Mouse (Mus musculus): Measurements from ENCODE around the gene Zbtb16. TPM values are rescaled to one million over a fixed set of nuclear protein-coding genes. Genes with fewer than 3 reads are reported as not detected.

Gene Zbtb16
- total RNA-seq, 1 experiment from 2014 or later: 3.3 TPM

- ATAC-seq (replicated peaks in 1 of 2; ENCODE audit: insufficient read depth in 1 of 2, low FRiP score in 2 of 2, low TSS enrichment in 1 of 2, low read depth in 1 of 2, poor library complexity in 2 of 2, severe bottlenecking in 2 of 2): peak; percentile 63 to 70
These were observed 75.4 kb downstream of the Zbtb16 start for GRCm38 (mm10) chr9:48760449-48761174.

- ATAC-seq (replicated peaks in 1 of 2; ENCODE audit: insufficient read depth in 1 of 2, low FRiP score in 2 of 2, low TSS enrichment in 1 of 2, low read depth in 1 of 2, poor library complexity in 2 of 2, severe bottlenecking in 2 of 2): no peak; a peak in 1 of 4 replicates
These were observed 76.9 kb downstream of the Zbtb16 start for GRCm38 (mm10) chr9:48759098-48759497.

- ATAC-seq (replicated peaks in 1 of 2; ENCODE audit: insufficient read depth in 1 of 2, low FRiP score in 2 of 2, low TSS enrichment in 1 of 2, low read depth in 1 of 2, poor library complexity in 2 of 2, severe bottlenecking in 2 of 2): no peak
These were observed 78.1 kb downstream of the Zbtb16 start for GRCm38 (mm10) chr9:48757650-48758580.

GRCm38 (mm10) chr9:48756261-48756812 lies 79.7 kb downstream of the Zbtb16 start:
- no peak for ATAC-seq (replicated peaks in 1 of 2; ENCODE audit: insufficient read depth in 1 of 2, low FRiP score in 2 of 2, low TSS enrichment in 1 of 2, low read depth in 1 of 2, poor library complexity in 2 of 2, severe bottlenecking in 2 of 2)

- peak; percentile 12 to 47; a peak in 1 of 4 replicates for ATAC-seq (replicated peaks in 1 of 2; ENCODE audit: insufficient read depth in 1 of 2, low FRiP score in 2 of 2, low TSS enrichment in 1 of 2, low read depth in 1 of 2, poor library complexity in 2 of 2, severe bottlenecking in 2 of 2)
These were observed 80.5 kb downstream of the Zbtb16 start for GRCm38 (mm10) chr9:48755438-48756070.

- no peak for ATAC-seq (replicated peaks in 1 of 2; ENCODE audit: insufficient read depth in 1 of 2, low FRiP score in 2 of 2, low TSS enrichment in 1 of 2, low read depth in 1 of 2, poor library complexity in 2 of 2, severe bottlenecking in 2 of 2)
These were observed 81.6 kb downstream of the Zbtb16 start for GRCm38 (mm10) chr9:48754418-48754817.

GRCm38 (mm10) chr9:48753881-48754280 lies 82.1 kb downstream of the Zbtb16 start:
- no peak for ATAC-seq (replicated peaks in 1 of 2; ENCODE audit: insufficient read depth in 1 of 2, low FRiP score in 2 of 2, low TSS enrichment in 1 of 2, low read depth in 1 of 2, poor library complexity in 2 of 2, severe bottlenecking in 2 of 2)

GRCm38 (mm10) chr9:48751900-48752299 lies 84.1 kb downstream of the Zbtb16 start:
- ATAC-seq (replicated peaks in 1 of 2; ENCODE audit: insufficient read depth in 1 of 2, low FRiP score in 2 of 2, low TSS enrichment in 1 of 2, low read depth in 1 of 2, poor library complexity in 2 of 2, severe bottlenecking in 2 of 2): no peak

GRCm38 (mm10) chr9:48749666-48750065 lies 86.4 kb downstream of the Zbtb16 start:
- no peak for ATAC-seq (replicated peaks in 1 of 2; ENCODE audit: insufficient read depth in 1 of 2, low FRiP score in 2 of 2, low TSS enrichment in 1 of 2, low read depth in 1 of 2, poor library complexity in 2 of 2, severe bottlenecking in 2 of 2)

GRCm38 (mm10) chr9:48749168-48749567 lies 86.9 kb downstream of the Zbtb16 start:
- no peak for ATAC-seq (replicated peaks in 1 of 2; ENCODE audit: insufficient read depth in 1 of 2, low FRiP score in 2 of 2, low TSS enrichment in 1 of 2, low read depth in 1 of 2, poor library complexity in 2 of 2, severe bottlenecking in 2 of 2)

- no peak for ATAC-seq (replicated peaks in 1 of 2; ENCODE audit: insufficient read depth in 1 of 2, low FRiP score in 2 of 2, low TSS enrichment in 1 of 2, low read depth in 1 of 2, poor library complexity in 2 of 2, severe bottlenecking in 2 of 2)
These were observed 87.3 kb downstream of the Zbtb16 start for GRCm38 (mm10) chr9:48748761-48749160.

- no peak for ATAC-seq (replicated peaks in 1 of 2; ENCODE audit: insufficient read depth in 1 of 2, low FRiP score in 2 of 2, low TSS enrichment in 1 of 2, low read depth in 1 of 2, poor library complexity in 2 of 2, severe bottlenecking in 2 of 2)
These were observed 87.8 kb downstream of the Zbtb16 start for GRCm38 (mm10) chr9:48748216-48748615.

- ATAC-seq (replicated peaks in 1 of 2; ENCODE audit: insufficient read depth in 1 of 2, low FRiP score in 2 of 2, low TSS enrichment in 1 of 2, low read depth in 1 of 2, poor library complexity in 2 of 2, severe bottlenecking in 2 of 2): no peak
These were observed 89.5 kb downstream of the Zbtb16 start for GRCm38 (mm10) chr9:48746506-48746905.

- no peak for ATAC-seq (replicated peaks in 1 of 2; ENCODE audit: insufficient read depth in 1 of 2, low FRiP score in 2 of 2, low TSS enrichment in 1 of 2, low read depth in 1 of 2, poor library complexity in 2 of 2, severe bottlenecking in 2 of 2)
These were observed 90.5 kb downstream of the Zbtb16 start for GRCm38 (mm10) chr9:48745347-48746119.

- peak; percentile 39 to 65; a peak in 1 of 4 replicates for ATAC-seq (replicated peaks in 1 of 2; ENCODE audit: insufficient read depth in 1 of 2, low FRiP score in 2 of 2, low TSS enrichment in 1 of 2, low read depth in 1 of 2, poor library complexity in 2 of 2, severe bottlenecking in 2 of 2)
These were observed 91.1 kb downstream of the Zbtb16 start for GRCm38 (mm10) chr9:48744916-48745315.

- no peak for ATAC-seq (replicated peaks in 1 of 2; ENCODE audit: insufficient read depth in 1 of 2, low FRiP score in 2 of 2, low TSS enrichment in 1 of 2, low read depth in 1 of 2, poor library complexity in 2 of 2, severe bottlenecking in 2 of 2)
These were observed 91.6 kb downstream of the Zbtb16 start for GRCm38 (mm10) chr9:48744451-48744850.
